Mouse (Mus musculus) left cerebral cortex, adult 8-10 months (tissue): ENCODE measurements at regions not wholly inside any gene's neighbourhood (a gene's known extent, or its start where the extent isn't known, plus 50 kb on each side); places are given as distances from the start of the nearest gene placed in this dataset.

Experiments
- DNase-seq, 2 experiments: peaks; one replicate each; pipeline ENCODE4 v3.0.0; 2022; ENCODE audit warnings: low spot score in 2 of 2

DNA sequence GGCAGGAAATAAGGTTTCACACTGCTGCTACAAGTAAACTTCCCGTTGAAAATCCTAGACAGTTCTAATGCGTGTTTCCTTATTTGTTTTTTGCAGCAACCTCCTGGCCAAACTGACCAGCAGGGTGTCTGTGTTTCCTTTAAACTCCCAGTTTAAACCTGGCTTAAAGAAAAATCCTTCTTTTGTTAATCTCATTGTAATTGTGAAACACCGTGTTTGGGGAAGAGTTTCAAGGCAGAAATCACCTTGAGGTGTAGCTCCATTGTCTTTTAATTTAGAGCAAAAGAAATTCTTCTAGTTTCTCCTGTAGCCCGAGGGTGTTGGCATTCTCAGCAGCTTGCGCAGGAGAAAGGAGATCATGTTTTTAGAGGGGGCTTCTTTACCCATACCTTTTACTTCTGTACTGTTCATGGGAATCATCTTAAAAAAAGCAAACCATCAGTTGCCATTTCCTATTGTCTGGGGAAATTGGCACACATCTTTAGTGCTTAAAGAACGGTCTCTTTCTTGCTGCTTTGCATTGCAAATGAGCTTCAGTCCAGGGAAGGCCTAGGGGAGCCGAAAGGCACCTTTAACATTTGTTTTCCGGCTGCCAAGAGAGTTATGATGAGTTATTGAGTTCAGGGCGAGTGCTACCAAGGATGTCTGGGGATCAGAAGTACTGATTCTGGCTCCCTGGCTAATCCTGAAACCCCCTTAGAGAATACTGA lies 342.6 kb downstream of the Slc4a3 start:
- DNase-seq, result no peak

DNA sequence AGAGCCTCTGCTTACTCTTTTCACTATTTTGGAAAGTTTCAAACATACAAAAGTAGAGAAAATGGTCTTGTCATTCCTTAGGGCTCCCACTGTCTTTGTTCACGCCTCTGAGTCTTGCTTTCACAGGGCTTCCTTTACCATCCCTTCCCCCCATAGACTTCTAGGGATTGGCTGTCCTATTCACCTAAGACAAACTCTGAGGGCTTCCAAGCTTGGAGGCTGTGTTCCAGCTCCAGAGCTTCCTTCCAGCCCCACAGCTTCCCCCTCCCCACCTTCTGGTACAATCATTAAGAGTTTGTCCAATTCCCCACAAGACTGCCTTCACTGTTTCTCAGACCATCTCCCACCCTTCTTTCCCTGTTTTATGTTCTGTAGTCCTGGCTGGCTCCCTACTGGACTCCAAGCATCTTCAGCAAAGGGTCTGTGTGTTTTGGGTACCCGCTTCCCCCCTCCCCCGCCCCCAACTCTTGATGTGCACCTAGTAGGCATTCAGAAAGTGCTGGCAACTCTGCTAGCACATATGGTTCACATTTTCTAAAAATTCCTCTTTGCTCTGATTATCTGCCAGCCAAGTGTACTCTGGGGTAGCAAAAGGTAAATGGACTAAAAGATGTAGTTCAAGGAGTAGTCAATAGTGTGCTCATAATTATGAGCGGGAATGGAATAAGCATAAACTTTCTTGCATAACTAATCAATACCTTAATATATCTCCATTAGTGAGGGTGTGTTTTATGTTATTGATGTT lies 344.0 kb downstream of the Slc4a3 start:
- no peak for DNase-seq

DNA sequence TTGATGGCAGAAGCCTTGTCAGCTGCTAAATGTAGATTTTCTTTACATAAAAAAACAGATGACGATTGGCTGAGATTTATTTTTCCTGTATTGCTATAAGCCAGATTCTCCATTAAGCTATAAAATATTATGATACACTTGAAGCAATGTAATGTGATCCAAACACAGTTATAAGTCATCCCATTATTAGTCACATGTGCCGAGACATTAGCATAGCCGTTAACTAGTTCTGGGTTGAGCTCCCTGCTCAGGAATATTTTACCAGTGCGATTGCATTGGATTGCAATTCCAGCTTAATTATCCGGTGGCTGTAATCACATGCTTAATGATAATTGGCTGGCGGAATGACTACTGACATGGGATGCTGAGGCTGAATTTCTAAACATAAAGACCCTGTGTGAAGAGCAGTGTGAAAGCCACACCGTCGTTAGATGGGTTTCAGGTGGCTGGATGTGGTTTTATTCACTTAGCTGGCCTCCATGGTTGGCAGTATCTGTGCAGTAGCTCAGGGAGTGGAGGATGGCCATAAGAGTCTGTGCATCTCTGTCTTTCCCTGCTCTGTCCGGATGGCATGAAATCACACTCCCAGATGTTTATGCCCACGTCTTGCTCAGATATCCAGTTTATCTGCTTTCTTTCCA lies 344.7 kb downstream of the Slc4a3 start:
- no peak for DNase-seq

DNA sequence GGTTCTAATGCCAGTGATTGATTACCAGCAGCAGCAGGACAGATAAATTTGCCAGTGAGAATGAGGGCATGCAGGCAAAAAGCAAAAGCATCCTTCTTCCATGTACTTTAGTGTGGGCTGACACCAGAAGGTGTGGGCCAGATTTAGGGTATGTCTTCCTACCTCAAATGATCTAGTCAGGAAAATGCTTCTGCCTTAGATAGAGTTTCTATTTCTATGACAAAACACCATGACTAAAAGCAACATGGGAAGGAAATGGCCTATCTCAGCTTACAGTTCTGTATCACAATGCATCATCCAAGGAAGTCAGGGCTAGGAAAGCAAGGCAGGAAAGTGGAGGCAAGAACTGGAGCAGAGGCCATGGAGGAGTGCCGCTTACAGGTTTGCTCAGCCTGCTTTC lies 349.5 kb downstream of the Slc4a3 start:
- peak in 1 of 2 experiments; percentile 13 for DNase-seq

DNA sequence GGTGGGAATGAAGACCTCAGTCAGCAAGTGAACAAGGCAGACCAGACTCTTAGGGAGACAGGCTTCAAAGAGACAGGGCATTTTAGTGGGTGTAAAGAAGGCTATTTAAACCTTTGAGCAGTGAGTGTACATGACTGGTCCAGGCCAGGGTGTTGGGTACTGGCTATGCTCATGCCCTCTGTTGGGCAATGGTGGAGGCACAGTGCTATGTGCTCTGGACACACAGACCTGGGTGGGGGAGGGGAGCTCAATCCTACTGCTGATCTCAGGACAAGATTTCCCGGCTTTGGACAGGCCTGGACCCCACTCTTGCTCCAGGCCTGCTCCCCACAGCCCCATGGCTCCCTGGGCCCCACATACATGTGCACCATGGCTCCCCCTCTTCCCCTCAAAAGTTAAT lies 355.1 kb downstream of the Slc4a3 start:
- DNase-seq, result no peak

DNA sequence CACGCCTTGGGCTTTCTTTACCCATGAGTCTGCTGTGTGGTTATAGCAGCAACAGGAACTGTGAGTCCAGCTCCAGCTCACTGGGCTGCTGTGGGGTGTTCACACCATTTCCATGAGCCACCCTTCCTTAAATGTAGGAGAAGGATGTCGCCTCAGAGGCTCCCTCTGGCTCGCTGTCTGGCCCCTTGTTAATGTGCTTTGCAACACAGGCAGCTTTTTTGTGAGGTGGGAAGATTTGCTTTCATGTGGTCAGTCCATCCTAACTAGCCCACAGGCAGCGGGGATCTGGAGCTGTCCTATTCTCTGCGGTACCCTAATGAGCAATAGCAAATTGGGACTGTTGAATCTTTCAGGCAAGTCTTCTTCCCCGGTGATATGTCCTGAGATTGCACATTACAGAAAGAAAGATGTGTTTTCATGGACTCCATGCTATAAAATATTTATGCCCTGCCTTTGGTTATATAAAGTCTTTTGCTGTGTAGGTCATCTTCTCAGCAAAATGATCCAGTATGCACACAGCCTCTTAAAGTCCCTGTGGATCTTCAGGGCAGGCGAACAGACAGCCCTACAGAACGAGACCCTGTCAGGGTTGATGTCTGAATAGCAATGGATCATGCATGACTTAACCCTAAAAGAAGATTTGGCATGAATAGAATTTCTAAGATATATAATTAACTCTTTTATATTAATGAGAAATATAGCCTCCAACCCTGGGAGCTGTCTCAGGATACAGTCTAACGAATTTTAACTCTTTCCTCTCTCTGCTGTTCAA lies 359.8 kb downstream of the Slc4a3 start:
- no peak for DNase-seq

DNA sequence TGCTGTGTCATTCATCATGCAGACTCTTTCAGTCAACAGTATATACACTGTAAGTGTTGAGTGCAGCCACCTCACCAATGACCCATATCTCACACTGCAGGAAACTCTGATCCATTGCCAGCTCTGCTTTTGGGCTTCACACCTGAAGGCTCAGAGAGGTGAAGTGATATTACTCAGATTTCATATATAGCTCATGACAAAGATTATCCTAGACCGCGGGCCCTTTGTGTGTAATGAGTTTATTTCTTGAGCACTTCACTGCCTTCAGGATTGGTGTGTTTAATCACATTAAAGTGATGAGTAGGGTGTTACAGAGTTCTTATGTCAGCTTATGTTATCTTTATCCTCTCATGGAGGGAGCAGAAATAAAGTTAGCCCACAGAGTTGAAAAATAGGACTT lies 369.2 kb downstream of the Slc4a3 start:
- DNase-seq, result no peak

DNA sequence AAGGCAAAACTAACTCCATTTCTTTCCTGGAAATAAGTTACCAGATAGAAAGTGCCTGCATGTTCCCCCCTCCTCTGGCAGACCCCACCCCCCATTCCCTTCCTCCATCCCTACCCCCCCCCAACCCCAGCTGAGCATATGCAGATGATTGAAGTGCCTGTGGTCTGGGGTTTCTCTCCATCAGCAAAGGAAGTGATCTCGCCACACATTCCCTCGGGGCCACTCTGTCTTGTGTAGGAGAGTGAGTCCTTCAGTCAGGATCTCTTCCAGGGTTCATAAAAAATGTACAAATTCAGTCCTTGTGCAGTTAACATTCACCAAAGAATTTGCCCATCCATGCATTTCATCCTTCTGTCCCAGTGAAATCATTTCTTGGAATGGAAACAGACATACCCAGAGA lies 370.1 kb downstream of the Slc4a3 start:
- no peak for DNase-seq

DNA sequence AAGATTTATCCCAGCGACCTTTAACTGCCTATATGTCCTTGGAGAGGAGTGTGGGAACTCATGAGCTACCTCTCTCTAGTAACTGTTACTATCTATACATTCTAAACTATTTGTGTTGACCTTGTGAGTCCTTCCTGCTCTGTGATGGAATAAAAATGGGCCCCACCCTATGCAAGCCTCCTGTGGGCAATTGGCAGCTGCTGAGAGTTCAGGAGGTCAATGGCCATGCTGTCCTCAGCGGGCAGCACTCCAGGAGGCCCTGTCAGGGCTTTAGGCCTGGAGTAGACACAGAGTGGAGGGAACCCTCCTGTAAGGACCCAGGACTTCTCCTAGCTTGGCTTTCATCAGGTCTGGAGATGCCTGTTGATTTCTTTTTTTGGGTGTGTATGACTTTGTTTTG lies 373.1 kb downstream of the Slc4a3 start:
- no peak for DNase-seq

DNA sequence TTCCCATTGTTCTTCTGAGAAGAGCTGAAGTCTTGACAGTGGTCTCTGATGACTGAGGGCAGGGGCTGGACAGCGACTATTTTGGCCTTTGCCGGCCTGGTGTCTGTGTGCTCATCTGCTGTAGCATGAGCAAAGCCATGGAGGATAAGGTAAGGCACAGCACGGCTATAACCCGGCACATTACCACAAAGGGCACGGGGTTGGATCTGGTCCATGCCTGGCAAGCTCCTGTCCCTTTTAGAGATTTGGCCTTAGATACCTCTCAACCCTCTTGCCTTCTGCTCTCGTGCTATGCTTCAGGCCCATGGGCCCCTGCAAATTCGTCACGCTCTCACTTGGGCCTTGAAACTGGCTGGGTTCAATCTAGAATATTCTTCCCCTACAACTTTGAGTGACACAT lies 379.0 kb downstream of the Slc4a3 start:
- DNase-seq, result no peak

DNA sequence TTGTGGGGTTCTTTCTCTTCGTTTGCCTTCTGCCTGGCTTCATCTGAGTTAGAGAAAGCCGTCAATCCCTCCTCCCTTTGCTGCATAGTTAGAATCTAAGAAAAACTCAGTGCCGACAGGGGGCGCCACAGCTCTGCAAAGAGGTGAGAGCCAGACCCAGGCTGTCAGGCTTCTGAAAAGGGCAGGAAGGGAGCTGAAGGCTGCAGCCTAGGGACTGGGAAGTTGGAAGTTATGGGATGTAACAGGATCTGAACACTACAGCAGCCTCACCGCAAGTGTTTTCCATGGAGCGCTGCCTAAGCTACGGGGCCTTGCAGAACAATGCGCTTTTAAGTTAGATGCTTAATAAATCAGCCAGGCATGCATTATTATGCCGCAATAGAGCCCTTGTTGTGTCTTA lies 379.7 kb downstream of the Slc4a3 start:
- DNase-seq, result peak; percentile 82 to 97

DNA sequence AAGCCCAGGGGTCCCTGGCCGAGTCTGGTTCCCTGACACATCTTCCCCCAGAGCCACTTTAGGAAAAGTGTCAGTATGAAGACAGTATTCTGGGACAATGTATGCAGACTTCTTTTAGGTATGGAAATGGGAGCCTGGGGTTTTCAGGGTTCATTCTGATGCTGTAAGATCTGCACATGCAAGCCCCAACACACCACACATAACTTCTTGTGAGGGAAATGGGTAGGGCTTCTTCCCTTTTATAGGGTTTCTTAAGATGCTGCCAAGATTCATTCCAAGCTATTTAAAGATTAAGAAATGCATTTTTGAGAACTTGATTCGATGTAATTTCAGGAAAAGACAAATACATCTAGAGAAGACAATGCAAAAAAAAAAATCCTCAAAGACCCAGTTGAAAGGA lies 385.8 kb downstream of the Slc4a3 start:
- no peak for DNase-seq

DNA sequence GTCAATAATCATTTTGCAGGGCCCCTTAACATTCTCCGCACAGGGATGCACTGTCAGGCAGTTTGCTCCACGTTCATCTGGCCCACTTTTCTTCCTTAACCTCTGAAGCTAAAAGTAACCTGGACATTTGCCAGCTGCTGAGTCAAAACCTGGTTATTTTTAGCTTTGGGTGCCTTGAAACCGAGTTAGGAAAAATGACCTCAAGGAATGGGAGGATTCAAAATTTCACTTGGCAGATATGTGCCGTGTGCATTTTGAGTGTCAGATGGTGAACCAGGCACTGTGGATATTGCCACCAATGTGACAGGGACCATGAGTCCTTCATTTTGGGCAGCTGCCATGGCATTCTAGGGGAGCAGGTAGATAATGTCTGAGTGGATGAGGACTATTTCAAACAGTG lies 387.8 kb downstream of the Slc4a3 start:
- DNase-seq, result no peak

DNA sequence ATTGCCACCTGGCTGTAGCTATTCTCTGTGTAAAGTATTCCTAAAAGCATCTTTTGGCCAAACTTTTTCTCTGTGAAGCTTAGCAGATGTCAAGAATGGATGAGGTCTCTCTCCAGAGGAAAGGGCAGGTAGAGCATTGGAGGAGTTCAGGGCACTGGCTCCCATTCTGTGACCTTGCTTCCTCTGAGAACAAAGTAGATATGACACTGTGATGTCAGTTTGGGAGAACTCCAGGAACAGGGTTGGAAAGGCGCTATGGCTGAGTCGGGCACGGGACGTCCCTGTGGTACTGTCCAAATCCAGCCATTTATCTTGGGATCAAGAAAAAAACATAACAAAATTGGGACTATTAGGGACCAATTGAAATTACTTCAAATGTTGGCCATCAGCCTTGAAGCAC lies 388.7 kb downstream of the Slc4a3 start:
- no peak for DNase-seq

DNA sequence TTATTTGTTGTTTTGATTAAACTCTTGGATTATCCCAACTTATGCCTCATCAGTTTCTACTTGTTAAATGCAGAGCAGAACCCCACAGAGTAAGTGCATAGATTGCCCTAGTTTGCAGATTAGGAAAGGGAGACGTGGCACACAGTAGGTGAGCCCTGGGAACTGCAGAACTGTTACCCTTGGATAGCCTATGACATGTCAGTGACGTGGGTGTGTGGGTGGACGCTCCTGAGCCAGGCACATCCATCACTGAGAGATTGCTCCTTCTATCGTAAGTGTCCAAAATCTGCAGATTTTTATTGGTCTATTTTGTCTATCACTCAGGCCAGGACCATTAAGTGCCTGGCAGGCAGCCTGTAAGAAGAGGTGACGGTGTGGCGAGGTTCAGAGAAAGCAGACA lies 389.8 kb downstream of the Slc4a3 start:
- DNase-seq, result no peak

DNA sequence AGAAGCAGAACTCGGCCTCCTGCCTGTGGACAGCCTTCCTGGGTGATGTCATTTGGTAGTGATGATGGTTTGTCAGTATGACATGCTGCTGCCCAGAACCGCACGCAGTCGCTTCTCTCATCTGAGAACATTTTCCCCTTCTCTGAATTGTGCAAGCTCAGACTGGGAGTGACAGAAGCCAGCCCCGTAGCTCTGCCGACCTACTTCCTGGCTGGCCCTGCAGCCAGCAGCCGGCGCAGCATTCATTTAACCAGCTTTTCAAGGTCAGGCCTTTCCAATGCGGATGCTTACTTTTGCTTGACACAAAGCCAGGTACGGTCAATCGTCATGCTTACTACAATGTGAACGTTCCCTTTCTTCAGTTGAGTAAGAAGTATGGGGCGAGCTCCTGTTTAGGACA lies 390.5 kb downstream of the Slc4a3 start:
- no peak for DNase-seq

DNA sequence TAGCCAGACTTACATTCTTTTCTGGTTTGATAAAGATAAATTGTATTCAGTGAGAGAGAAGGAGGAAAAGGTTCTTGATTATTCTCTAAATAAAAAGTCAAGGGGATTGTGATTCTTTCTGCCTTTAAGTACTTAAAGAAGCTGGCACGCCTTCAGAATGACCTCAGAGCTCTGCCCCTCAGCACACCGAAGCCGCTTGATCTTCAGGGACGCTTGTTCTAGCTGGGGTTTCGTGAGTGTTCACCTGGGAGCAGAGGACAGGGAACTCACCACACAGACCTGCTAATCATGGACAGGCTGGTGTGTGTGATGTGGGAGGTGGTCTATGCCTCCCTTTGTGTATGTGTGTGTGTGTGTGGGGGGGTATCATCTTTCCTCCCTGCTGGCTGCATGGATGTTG lies 391.3 kb downstream of the Slc4a3 start:
- DNase-seq, result no peak

DNA sequence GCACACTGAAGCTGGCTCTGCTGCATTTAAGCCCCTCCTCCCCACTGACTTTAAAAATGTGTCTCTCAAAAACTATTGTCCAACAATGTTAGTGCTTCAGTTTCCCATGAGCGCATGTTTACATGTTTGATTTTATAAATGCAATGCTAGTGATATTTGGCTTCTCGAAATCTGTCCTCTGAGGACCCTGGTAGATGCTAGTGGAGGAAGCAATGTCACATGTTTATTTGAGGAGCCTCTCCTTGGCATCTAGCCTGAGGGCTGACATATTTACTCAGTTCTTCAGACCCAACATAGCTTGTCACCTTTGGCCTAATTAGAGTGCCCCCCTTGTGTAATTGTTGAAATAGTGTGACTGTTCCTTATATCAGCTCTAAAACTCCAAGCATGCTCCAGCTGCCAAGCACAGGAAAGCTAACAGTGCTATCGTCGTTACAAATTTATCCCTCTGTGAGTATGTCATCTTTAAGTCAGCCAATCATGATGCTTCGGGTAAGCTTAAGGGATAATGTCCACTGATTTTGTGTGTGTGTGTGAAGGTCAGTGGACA lies 400.3 kb downstream of the Slc4a3 start:
- DNase-seq, result no peak

DNA sequence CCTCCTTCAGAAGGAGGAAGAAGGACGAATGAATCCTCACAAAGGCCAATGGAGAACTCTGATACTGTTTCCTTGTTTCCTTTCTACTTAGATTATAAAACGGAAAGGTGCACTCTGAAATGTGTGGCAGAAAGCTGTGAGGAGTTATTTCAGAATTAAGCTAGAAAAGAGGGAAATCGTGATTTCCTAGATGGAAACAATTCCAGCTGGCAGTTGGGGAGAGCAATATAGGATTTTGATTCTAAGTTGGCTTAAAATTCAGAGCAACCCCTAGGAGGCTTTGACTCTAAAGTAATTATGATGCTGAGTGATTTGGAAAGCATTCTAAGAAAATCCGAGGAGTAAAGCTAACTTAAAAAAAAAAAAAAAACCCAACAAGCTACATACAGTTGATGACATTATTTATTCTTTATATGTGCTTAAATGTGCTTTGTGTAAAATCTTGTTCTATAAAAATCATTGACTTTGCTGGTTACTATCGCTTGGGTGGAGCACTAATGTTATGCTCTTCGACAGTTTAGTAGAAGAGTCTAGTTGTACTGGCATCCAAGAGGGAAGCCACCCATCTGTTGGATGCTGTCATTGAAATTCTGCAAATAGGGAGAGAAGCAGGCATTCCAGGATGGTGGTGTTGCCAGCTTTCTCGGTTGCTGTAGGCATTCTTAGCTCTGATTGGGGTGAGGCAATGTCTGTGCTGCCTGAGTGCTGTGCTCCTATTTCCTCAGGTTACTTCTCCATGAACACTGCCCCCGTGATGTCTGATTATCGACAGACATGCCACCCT lies 432.3 kb downstream of the Slc4a3 start:
- peak in 1 of 2 experiments; percentile 44 for DNase-seq

DNA sequence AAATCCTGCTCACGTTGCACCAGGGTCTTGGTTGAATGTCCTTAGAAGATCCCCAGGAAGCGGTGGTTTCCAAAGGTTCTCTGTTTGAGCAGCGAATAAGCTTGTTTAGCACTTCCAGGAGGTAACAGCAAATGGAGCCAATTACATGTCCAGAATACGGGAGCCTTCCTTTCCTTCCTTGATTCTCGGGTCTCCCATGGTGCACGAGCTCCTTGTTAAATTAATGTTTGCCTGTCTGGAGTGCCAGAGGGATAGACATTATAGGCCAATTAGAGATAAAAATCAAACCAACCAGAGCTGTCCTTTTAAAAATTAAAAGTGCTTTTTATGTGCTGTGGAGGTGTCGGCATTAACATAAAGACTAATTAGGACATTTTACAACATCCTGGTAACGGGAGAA lies 437.0 kb downstream of the Slc4a3 start:
- no peak for DNase-seq

DNA sequence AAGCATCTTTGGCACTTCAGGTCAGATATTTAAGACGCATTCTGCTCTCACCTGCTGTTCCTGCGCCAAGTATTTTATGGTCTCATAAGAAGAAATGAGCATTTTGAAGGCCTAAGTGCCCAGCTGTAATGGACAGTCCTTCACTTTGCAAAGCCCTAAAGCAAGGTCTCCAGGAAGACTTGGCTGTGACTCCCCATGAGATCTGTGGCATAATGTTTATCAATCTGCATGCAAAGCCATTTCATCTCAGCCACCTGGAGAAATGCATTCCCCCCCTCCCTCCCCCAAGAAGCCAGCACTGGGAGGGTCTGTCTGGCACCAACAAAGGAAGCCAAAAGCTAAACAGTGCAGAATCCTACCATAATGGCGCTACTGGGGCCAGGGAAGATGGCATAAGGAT lies 437.4 kb downstream of the Slc4a3 start:
- DNase-seq, result no peak
